Mouse (Mus musculus) NIH3T3 (cell line): ENCODE measurements around the gene Mme.

Experiments used
- DNase-seq: peaks from one replicate; pipeline ENCODE4 v3.0.0-alpha.2; 2012; ENCODE audit warnings: low read depth

The Mme gene

GRCm38 (mm10) chr3:63241099-63241587 lies at the start of gene Mme:
Gene Mme (plus strand): TSS chr3:63241537.
- DNase-seq: no peak

DNA sequence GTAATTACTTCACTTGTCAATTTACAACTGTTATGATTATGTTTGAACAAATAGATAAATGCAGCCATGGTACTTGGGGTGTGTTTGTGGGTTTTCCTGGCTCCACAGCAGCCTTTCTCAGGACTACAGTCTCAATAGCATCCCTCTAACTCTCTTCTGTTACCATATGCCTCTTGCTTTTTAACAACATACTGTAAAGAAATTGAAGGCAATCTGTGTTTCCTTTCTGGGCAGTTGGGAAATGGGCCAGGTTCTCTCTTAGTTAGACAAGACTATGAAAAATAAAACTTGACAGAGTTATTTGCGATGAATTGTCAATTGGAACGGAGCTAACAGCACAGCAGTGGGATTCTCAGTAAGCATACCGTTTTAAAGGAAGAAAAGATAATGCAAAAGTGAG lies 44.8 kb upstream of the Mme start:
- no peak for DNase-seq

DNA sequence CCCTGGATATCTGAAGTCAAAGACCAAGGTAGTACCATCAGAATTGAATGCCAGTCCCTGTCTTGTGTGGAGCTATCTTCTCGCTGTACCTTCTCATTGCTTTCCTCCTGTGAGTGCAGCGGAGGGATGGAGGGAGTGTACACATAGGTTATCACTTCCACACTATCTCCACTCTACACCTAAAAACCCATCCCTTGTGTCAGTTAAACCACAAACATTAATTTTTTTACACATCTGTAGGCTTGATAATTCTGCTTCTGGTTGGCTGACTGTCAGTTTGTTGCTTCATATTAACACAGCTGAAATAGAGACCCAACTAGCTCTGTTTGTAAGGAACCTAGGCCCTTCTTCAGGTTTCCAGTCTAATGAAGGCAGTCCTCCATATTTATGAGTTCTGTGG lies 43.3 kb upstream of the Mme start:
- DNase-seq: no peak

DNA sequence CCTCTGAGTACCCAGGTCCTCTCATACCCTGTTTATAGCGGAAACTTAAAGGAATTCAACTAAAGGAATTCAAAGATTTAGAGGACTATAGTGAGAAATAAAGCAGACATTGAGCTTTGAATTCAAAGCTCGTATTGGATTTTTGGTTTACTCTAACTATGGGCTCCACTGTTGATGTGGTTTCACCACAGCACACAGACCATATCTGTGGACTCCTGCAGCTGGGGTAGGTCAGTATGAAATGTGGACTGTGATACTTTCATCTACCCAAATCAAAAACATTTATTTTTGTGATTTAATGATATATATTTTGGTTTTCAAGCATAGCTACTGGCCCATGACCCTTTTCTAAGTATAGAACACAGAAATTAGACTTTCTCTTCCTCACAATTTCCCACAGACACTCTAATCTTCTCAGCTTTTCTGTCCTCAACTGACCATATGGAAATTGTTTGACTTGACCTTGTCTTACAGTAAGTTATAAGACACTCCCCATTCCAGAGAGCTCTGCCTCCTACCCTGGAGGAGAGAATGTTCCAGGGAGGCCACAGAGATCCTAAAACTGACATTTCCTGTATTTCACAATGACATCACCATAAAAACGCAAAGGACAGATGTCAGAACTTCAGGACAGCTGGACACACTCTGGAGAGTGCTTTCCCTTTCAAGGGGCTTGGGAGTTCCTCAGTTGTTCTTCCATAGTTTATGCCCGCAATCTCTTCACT lies 19.3 kb upstream of the Mme start:
- no peak for DNase-seq

- DNase-seq: no peak
These were observed 17.7 kb upstream of the Mme start for GRCm38 (mm10) chr3:63223676-63224075.

DNA sequence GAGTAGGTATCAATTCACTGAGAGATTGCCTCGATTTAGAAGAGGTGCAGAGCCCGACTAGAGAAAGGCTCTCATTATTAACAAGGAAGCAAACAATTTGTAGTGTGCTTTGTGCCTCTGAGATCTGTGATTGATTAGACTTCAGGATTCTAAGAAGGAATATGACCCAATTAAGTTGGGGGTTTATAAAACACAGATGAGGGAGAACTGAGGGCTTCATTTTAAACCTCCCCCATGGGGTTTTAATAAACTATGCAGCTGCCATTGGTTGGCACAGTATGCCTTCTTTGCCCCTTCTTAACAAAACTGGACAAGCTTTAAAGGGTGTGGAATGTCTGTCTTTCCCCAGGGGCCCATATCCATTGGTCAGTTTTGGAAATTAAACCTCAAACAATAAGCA lies 5.4 kb upstream of the Mme start:
- no peak for DNase-seq

GRCm38 (mm10) chr3:63243721-63244120 lies 2.4 kb downstream of the Mme start:
- DNase-seq: no peak

DNA sequence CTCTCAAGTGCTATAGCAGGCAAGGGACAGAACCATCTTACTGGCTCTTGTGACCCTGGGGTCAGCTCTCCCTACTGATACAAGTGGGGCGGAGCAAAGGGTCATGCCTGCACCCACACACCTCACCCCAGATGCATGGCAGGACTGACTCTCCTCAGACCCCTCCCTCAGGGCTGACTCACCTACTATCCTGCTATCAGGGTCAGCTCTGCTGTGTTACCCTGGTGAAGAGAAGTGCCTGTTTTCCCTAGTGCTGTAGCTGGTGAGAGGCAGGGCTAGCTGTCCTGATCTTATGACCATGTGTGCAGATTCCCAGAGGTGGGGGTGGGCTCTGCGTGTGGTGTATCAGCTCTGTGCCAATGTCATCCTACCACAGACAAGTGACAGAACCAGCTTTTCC lies 30.8 kb downstream of the Mme start:
- DNase-seq: no peak

GRCm38 (mm10) chr3:63294316-63294715 lies 53.0 kb downstream of the Mme start:
- DNase-seq: no peak

GRCm38 (mm10) chr3:63294791-63295190 lies 53.5 kb downstream of the Mme start:
- DNase-seq: no peak

- no peak for DNase-seq
These were observed 53.9 kb downstream of the Mme start for GRCm38 (mm10) chr3:63295237-63295636.

GRCm38 (mm10) chr3:63295657-63296231 lies 54.4 kb downstream of the Mme start:
- DNase-seq: no peak

GRCm38 (mm10) chr3:63296411-63296810 lies 55.1 kb downstream of the Mme start:
- DNase-seq: peak; percentile 46

- DNase-seq: peak; percentile 86
These were observed 56.5 kb downstream of the Mme start for GRCm38 (mm10) chr3:63297787-63298186.

DNA sequence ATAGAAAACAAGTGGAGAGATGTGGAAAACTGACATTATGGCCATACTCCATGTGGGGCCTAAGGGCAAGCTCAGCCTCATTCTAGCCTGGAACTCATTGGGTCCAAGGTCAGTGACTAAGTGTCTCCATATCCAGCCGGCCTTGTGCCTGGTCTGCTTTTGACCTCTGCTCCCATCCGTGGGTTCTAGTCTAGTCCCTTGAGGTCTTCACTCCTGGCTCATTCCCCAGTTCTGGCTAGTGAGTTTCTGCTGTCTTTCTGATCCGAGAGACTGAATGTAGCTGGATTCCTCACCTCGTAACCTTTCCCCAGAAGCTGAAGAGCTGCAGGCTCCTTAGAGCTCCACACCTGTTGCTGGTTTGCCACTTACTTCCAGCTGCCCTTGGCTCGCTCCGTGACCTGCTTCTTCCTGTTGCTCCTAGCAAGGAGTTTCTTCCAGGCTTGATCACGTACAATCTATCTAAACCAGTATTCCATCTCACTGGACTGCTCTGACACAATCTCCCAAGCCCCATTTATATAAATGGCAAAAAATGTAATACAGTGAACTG lies 73.9 kb downstream of the Mme start:
- no peak for DNase-seq

GRCm38 (mm10) chr3:63317496-63317895 lies 76.2 kb downstream of the Mme start:
- DNase-seq: no peak

DNA sequence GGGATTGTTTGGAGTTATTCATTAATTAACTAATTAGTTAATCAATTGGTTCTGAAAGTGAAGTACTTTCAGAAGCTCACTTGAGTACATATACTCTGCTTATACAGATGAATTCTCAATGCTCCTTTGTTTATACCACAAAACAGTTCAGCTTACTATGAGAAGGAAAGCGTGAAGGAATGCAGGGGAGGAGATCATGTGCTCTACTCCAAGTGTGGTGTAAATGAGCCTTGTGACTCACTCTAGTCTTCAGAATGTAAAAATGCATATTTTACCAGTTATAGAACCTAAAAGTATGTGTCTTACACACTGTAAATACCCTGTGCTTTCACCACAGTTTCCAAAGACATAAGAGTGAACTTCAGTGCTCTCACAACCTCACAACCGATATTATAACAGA lies 84.3 kb downstream of the Mme start:
- DNase-seq: peak; percentile 70

GRCm38 (mm10) chr3:63340110-63340509 lies 98.8 kb downstream of the Mme start:
- no peak for DNase-seq

- DNase-seq: no peak
These were observed 99.2 kb downstream of the Mme start for GRCm38 (mm10) chr3:63340546-63340945.

DNA sequence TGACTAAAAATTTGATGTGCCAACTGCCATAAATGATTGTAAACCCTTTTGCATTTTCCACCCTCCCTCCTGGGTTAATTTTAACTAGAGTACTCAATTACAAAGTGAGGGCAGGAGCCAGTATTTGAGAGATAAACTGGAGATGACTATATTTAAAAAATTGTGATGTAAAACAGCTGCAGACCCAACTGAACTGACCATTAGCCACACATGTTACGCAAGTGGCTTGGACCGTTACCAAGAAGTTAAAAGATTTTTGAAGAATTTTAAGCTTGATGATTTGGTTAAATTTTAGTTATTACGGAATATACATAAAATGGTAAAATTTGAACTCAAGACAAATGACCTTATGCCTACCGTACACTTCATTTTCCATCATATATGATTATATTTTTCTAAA lies 100.1 kb downstream of the Mme start:
- DNase-seq: no peak

DNA sequence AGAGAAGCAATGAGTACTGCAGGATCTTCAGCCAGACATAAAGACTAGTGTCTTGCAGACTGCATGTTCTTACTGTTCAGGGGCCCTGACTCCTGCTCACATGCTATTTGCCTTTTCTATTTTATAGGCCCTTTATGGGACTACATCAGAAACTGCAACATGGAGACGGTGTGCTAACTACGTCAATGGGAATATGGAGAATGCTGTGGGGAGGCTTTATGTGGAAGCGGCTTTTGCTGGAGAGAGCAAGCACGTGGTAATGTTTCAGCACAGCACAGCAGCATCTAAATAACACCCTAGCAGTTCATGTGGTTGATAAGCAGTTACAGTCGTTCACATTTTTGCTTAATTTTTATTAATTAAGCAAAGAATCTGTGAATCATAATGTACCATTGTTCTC lies 103.7 kb downstream of the Mme start:
- no peak for DNase-seq

GRCm38 (mm10) chr3:63348893-63349426 lies 107.6 kb downstream of the Mme start:
- DNase-seq: peak; percentile 13

- no peak for DNase-seq
These were observed 108.9 kb downstream of the Mme start for GRCm38 (mm10) chr3:63350242-63350641.
